Mouse (Mus musculus) neural tube, embryonic 11.5 days (tissue): ENCODE measurements at regions not wholly inside any gene's neighbourhood (a gene's known extent, or its start where the extent isn't known, plus 50 kb on each side); places are given as distances from the start of the nearest gene placed in this dataset.

Experiments used
- ATAC-seq: fragments of 200-750 bp; cut with Nextera tagmentation; 2 replicates; pipeline ENCODE4 v1.8.0; 2017; ENCODE audit warnings: moderate number of reproducible peaks, mild to moderate bottlenecking, moderate TSS enrichment, moderate library complexity; ENCODE audit not compliant: insufficient read depth, low FRiP score, low TSS enrichment
- DNase-seq: peaks from one replicate; pipeline ENCODE4 v3.0.0-alpha.2; 2015; ENCODE audit warnings: low spot score
- H3K27ac ChIP-seq: fragments of 300-500 bp; sonication (generic); 2 replicates; pipeline ENCODE4 v1.5.1; 2014; ENCODE audit warnings: low read depth, mild to moderate bottlenecking, low read length
- H3K27me3 ChIP-seq: fragments of 300-500 bp; sonication (generic); 2 replicates; pipeline ENCODE4 v1.6.1; 2014; ENCODE audit warnings: mild to moderate bottlenecking, low read length, mixed read lengths; ENCODE audit not compliant: control insufficient read depth, insufficient read depth
- H3K36me3 ChIP-seq: fragments of 300-500 bp; sonication (generic); 2 replicates; pipeline ENCODE4 v1.6.1; 2014; ENCODE audit warnings: mild to moderate bottlenecking, low read length, moderate library complexity, mixed read lengths; ENCODE audit not compliant: control insufficient read depth, insufficient read depth
- H3K4me1 ChIP-seq: fragments of 300-500 bp; sonication (generic); 2 replicates; pipeline ENCODE4 v1.6.1; 2014; ENCODE audit warnings: low read length, mixed read lengths; ENCODE audit not compliant: control insufficient read depth, insufficient read depth
- H3K4me2 ChIP-seq: fragments of 300-500 bp; sonication (generic); 2 replicates; pipeline ENCODE4 v1.6.1; 2014; ENCODE audit warnings: low read depth, mild to moderate bottlenecking, moderate library complexity
- H3K4me3 ChIP-seq: fragments of 300-500 bp; sonication (generic); 2 replicates; pipeline ENCODE4 v1.5.1; 2014; ENCODE audit warnings: low read depth, low read length
- H3K9ac ChIP-seq: fragments of 300-500 bp; sonication (generic); 2 replicates; pipeline ENCODE4 v1.6.1; 2014; ENCODE audit warnings: mild to moderate bottlenecking, low read length
- H3K9me3 ChIP-seq: fragments of 300-500 bp; sonication (generic); 2 replicates; pipeline ENCODE4 v1.6.1; 2016; ENCODE audit warnings: low read length; ENCODE audit not compliant: control insufficient read depth
- WGBS: fragments of 180-500 bp; shearing (Covaris S2); extraction: QIAGEN DNeasy Blood & Tissue Kit; methylation state at CpG from one replicate; pipeline ENCODE4 v1.1.7; 2014; 5-methylcytosine and 5-hydroxymethylcytosine counted together

- WGBS, result 47% methylated on average over 9 of the region's 9 CpGs
- no peaks in the 10 kb centered on the region for H3K9me3 ChIP-seq
- H3K9ac ChIP-seq, result no peak overlapping the region
- peaks cover 3% of the 10 kb centered on the region; the same call in 1 of the 2 replicates for H3K4me1 ChIP-seq
- no peaks in the 10 kb centered on the region for H3K27me3 ChIP-seq
- H3K4me3 ChIP-seq, result no peak overlapping the region
- H3K4me2 ChIP-seq, result peak overlapping the region; percentile 34
- DNase-seq (peak; percentile 27), ATAC-seq (peak; percentile 16)
- no peak overlapping the region for H3K27ac ChIP-seq
- no peaks in the 10 kb centered on the region for H3K36me3 ChIP-seq
Observed at GRCm38 (mm10) chr7:70822310-70822821, 455.8 kb upstream of the Nr2f2 start.

- H3K36me3 ChIP-seq, result no peaks in the 10 kb centered on the region
Observed at GRCm38 (mm10) chr7:70821861-70822260, 455.3 kb upstream of the Nr2f2 start.

DNA sequence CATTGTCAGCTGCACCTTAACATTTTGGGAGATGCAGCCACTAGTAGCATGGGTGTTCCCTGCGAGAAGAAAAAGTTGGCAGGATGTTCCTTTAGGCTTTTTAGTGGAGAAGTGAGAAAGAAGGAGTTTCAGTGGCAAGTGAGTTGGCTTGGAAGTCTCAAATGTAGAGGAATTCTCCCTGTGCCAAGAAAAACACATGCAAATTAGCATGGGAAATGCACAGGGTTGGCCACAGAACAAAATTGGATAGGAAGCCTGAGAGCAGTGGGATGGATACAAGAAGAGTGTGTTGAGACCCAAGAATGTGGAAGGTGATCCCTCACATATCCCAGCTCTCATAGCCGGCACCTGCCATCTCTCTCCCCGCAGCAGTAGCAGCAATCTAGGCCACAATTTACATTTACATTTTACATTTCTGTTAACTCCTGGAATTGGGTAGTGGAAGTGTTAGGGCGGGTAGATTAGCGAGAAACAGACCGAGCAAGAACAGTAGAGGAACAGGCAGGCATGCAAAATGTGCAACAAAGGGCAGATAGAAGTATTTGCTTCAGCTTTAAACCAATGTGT lies 450.9 kb upstream of the Nr2f2 start:
- Histone ChIP-seq H3K4me3 (no peak overlapping the region), H3K27ac (no peak overlapping the region), H3K27me3 (no peaks in the 10 kb centered on the region), H3K36me3 (no peaks in the 10 kb centered on the region), H3K4me1 (peaks cover 10% of the 10 kb centered on the region), H3K9ac (no peak overlapping the region), H3K9me3 (no peaks in the 10 kb centered on the region), H3K4me2 (no peak overlapping the region)
- DNase-seq (no peak), ATAC-seq (no peak)
- 76% methylated on average over 6 of the region's 6 CpGs for WGBS

More at GRCm38 (mm10) chr7:70821861-70822260, 455.3 kb upstream of the Nr2f2 start:
- Histone ChIP-seq H3K4me1 (peaks cover 3% of the 10 kb centered on the region; the same call in 1 of the 2 replicates), H3K4me3 (no peak overlapping the region), H3K27ac (no peak overlapping the region), H3K4me2 (no peak overlapping the region), H3K9ac (no peak overlapping the region), H3K27me3 (no peaks in the 10 kb centered on the region), H3K9me3 (no peaks in the 10 kb centered on the region)
- no peak for DNase-seq
- no peak for ATAC-seq
- 52% methylated on average over 4 of the region's 4 CpGs for WGBS

GRCm38 (mm10) chr7:70814391-70814790 lies 447.9 kb upstream of the Nr2f2 start:
- DNase-seq, result no peak

DNA sequence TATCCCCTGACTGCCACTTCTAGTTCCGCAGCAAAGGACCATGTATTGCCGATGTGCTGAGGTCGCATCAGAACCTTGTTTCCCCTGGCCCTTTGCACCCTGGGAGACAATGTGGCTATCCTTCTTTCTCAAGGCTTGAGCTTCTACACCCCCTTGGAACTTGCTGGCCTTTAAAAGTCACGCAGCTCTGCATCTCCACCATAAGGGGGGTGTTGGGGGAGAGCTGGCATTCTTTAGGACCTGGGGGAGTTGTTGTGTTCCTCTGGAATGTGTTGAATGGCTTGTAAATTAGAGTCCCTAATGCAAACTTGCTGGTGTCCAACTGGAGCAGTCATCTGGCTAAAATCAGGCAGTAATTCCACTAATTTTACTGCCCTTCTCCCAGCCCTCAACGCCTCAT lies 446.6 kb upstream of the Nr2f2 start:
- Histone ChIP-seq H3K9ac (no peak overlapping the region), H3K36me3 (no peaks in the 10 kb centered on the region), H3K27me3 (no peaks in the 10 kb centered on the region), H3K9me3 (no peaks in the 10 kb centered on the region), H3K4me3 (no peak overlapping the region), H3K27ac (no peak overlapping the region), H3K4me1 (peaks cover 7% of the 10 kb centered on the region), H3K4me2 (no peak overlapping the region)
- ATAC-seq (no peak), DNase-seq (no peak)
- 24% methylated on average over 5 of the region's 5 CpGs for WGBS

More at GRCm38 (mm10) chr7:70814391-70814790, 447.9 kb upstream of the Nr2f2 start:
- Histone ChIP-seq H3K36me3 (no peaks in the 10 kb centered on the region), H3K4me1 (peaks cover 7% of the 10 kb centered on the region), H3K27me3 (no peaks in the 10 kb centered on the region), H3K27ac (no peak overlapping the region), H3K4me2 (no peak overlapping the region), H3K9me3 (no peaks in the 10 kb centered on the region), H3K9ac (no peak overlapping the region), H3K4me3 (no peak overlapping the region)
- 50% methylated on average over 3 of the region's 3 CpGs for WGBS
- no peak for ATAC-seq

GRCm38 (mm10) chr7:70810411-70811090 lies 444.0 kb upstream of the Nr2f2 start:
- no peak overlapping the region for H3K4me2 ChIP-seq
- ATAC-seq, result no peak
- no peaks in the 10 kb centered on the region for H3K36me3 ChIP-seq
- H3K9me3 ChIP-seq, result no peaks in the 10 kb centered on the region
- no peak overlapping the region for H3K9ac ChIP-seq
- WGBS, result 78% methylated on average over 18 of the region's 18 CpGs
- H3K27ac ChIP-seq, result no peak overlapping the region
- H3K4me1 ChIP-seq, result peaks cover 7% of the 10 kb centered on the region
- DNase-seq, result no peak
- H3K4me3 ChIP-seq, result no peak overlapping the region
- no peaks in the 10 kb centered on the region for H3K27me3 ChIP-seq

DNA sequence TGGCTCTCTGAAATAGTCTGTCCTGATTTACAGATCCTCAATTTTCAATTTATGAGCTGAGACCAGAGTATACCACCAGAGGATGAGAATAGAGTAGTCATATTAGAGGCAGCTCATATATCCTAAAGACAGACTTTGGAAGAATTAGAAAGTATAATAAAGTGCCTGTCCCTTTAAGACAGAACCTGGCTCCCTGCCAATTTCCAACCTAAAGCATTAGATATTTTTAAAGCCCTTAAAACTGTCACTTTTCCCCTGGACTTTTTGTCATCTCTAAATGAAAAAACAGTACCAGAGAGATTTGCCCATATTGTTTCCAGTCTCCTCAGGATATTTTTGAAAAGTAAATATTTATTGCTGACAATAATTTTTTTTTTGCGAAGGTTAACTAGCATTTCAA lies 437.7 kb upstream of the Nr2f2 start:
- no peak for DNase-seq
- WGBS, result 59% methylated on average over 1 of the region's 1 CpGs
- ATAC-seq, result no peak

DNA sequence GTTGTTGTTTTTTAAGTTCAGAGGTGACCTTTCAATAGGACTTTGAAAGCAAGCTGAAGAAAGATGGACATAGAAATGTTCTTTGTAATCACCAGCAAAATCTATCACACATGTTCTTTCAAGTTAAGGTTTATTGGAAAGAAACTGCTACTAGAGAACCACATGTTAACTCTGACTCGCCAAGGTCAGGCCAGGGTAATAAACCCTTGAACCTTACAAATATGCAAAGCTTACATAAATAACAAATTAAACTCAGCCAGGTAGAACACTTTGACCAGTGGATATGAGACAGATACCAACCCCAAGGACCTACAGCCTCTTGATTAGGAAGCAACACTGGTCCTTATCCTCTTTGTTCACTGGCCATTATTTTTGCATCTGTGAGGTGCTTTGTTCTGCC lies 433.4 kb upstream of the Nr2f2 start:
- no peak overlapping the region for H3K4me2 ChIP-seq
- no peaks in the 10 kb centered on the region for H3K36me3 ChIP-seq
- ATAC-seq (no peak), DNase-seq (no peak)
- WGBS, result 80% methylated on average over 1 of the region's 1 CpGs
- H3K4me1 ChIP-seq, result peaks cover 7% of the 10 kb centered on the region; the same call in 1 of the 2 replicates
- H3K27me3 ChIP-seq, result no peaks in the 10 kb centered on the region
- H3K27ac ChIP-seq, result no peak overlapping the region
- no peak overlapping the region for H3K9ac ChIP-seq
- H3K4me3 ChIP-seq, result no peak overlapping the region
- H3K9me3 ChIP-seq, result no peaks in the 10 kb centered on the region

More for the DNA sequence above, 437.7 kb upstream of the Nr2f2 start:
- Histone ChIP-seq H3K4me2 (no peak overlapping the region), H3K9me3 (no peaks in the 10 kb centered on the region), H3K27ac (no peak overlapping the region), H3K27me3 (no peaks in the 10 kb centered on the region), H3K9ac (no peak overlapping the region), H3K4me1 (no peaks in the 10 kb centered on the region), H3K4me3 (no peak overlapping the region), H3K36me3 (no peaks in the 10 kb centered on the region)
